ENCODE assay signal across 15 mouse cellular contexts in the genomic region with DNA sequence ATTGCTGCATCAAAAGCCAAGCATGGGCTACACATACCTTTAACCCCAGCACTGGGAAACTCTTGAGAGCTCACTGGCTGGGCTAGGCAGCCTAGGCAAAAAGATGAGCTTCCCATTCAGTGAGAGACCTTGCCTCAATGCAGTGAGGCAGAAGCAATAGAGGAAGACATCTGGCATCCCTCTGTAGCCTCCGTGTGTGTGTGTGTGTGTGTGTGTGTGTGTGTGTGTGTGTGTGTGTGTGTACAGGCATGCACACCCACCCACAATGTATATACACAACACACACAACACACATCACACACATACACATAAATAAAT.
DNase-seq lines count a peak whose midpoint lies in the region; ATAC-seq and TF ChIP-seq lines count a peak whose summit lies in the region.
"Had no signal": no experiment of that assay in that cellular context is flagged by ENCODE, and none has a peak within 500 bp of the region (broad histone marks: within the 10 kb centered on the region; RNA-seq: fewer than 3 reads in every experiment).

No protein-coding gene starts in this region.

- H3K4me2 ChIP-seq in forebrain, embryonic 11.5 days (ENCODE audit: low read depth, low read length, severe bottlenecking), result no peak overlapping the region
- H3K4me2 ChIP-seq in forebrain, postnatal 0 days (ENCODE audit: low read depth), result no peak overlapping the region
- H3K4me2 ChIP-seq in midbrain, embryonic 13.5 days (replicated peaks), result no peak overlapping the region
- no peak overlapping the region for H3K4me2 ChIP-seq in midbrain, embryonic 14.5 days (ENCODE audit: low read length)
- no peak overlapping the region for H3K4me2 ChIP-seq in embryonic facial prominence, embryonic 13.5 days
- no peak overlapping the region for H3K4me2 ChIP-seq in midbrain, embryonic 16.5 days (ENCODE audit: low read length)

- peaks cover 17% of the 10 kb centered on the region for H3K27me3 ChIP-seq in forebrain, embryonic 11.5 days (ENCODE audit: control insufficient read depth, insufficient read depth, low read length)
- no peaks in the 10 kb centered on the region; the same call in 1 of the 2 replicates for H3K27me3 ChIP-seq in forebrain, postnatal 0 days (ENCODE audit: insufficient read depth, low read length)
- H3K27me3 ChIP-seq in midbrain, embryonic 13.5 days, result peaks cover 68% of the 10 kb centered on the region
- H3K27me3 ChIP-seq in midbrain, embryonic 14.5 days (ENCODE audit: control insufficient read depth, insufficient read depth, low read length), result peaks cover 13% of the 10 kb centered on the region; the same call in 1 of the 2 replicates
- H3K27me3 ChIP-seq in embryonic facial prominence, embryonic 13.5 days, result no peaks in the 10 kb centered on the region
- no peaks in the 10 kb centered on the region for H3K27me3 ChIP-seq in midbrain, embryonic 16.5 days (ENCODE audit: control insufficient read depth, insufficient read depth, low read depth, low read length)
- H3K27me3 ChIP-seq: intestine, embryonic 15.5 days; liver, embryonic 15.5 days had no signal

- H3K9me3 ChIP-seq in forebrain, embryonic 11.5 days (ENCODE audit: control insufficient read depth, low read length), result no peaks in the 10 kb centered on the region
- H3K9me3 ChIP-seq in forebrain, postnatal 0 days (ENCODE audit: low read length), result no peaks in the 10 kb centered on the region; the same call in 1 of the 2 replicates
- H3K9me3 ChIP-seq in midbrain, embryonic 13.5 days, result peaks cover 4% of the 10 kb centered on the region; the same call in 1 of the 2 replicates
- peaks cover 3% of the 10 kb centered on the region; the same call in 1 of the 2 replicates for H3K9me3 ChIP-seq in midbrain, embryonic 14.5 days (ENCODE audit: control insufficient read depth, low read length)
- no peaks in the 10 kb centered on the region for H3K9me3 ChIP-seq in embryonic facial prominence, embryonic 13.5 days
- no peaks in the 10 kb centered on the region; the same call in 1 of the 2 replicates for H3K9me3 ChIP-seq in midbrain, embryonic 16.5 days (replicated peaks; ENCODE audit: control insufficient read depth, low read length, poor library complexity, severe bottlenecking)
- H3K9me3 ChIP-seq: intestine, embryonic 15.5 days; limb, embryonic 12.5 days; liver, embryonic 15.5 days had no signal

- WGBS in forebrain, embryonic 11.5 days, result 62% methylated on average over 1 of the region's 1 CpGs
- WGBS in forebrain, postnatal 0 days, result 31% methylated on average over 1 of the region's 1 CpGs
- 40% methylated on average over 1 of the region's 1 CpGs for WGBS in midbrain, embryonic 13.5 days
- whole genome bisulfite sequencing in midbrain, embryonic 14.5 days, result 62% methylated on average over 1 of the region's 1 CpGs
- 50% methylated on average over 1 of the region's 1 CpGs for WGBS in embryonic facial prominence, embryonic 13.5 days
- 80% methylated on average over 1 of the region's 1 CpGs for WGBS in midbrain, embryonic 16.5 days

- H3K36me3 ChIP-seq in forebrain, embryonic 11.5 days (ENCODE audit: control insufficient read depth, insufficient read depth, low read length), result no peaks in the 10 kb centered on the region
- no peaks in the 10 kb centered on the region for H3K36me3 ChIP-seq in forebrain, postnatal 0 days (ENCODE audit: insufficient read depth)
- H3K36me3 ChIP-seq in midbrain, embryonic 13.5 days, result no peaks in the 10 kb centered on the region
- no peaks in the 10 kb centered on the region for H3K36me3 ChIP-seq in midbrain, embryonic 14.5 days (ENCODE audit: control insufficient read depth, insufficient read depth, low read length)
- H3K36me3 ChIP-seq in embryonic facial prominence, embryonic 13.5 days, result no peaks in the 10 kb centered on the region
- H3K36me3 ChIP-seq in midbrain, embryonic 16.5 days (ENCODE audit: control insufficient read depth, insufficient read depth, low read length), result no peaks in the 10 kb centered on the region
- H3K36me3 ChIP-seq: heart, embryonic 13.5 days; intestine, embryonic 15.5 days; limb, embryonic 12.5 days; liver, embryonic 15.5 days had no signal

- 0 out of 2 replicates have a peak, but pooled peaks have one; percentile 24 for ATAC-seq in forebrain, embryonic 11.5 days (replicated peaks; ENCODE audit: low FRiP score)
- ATAC-seq in forebrain, postnatal 0 days, result no peak
- ATAC-seq in midbrain, embryonic 13.5 days, result peak; percentile 28; the same call in 1 of the 2 replicates
- no peak for ATAC-seq in midbrain, embryonic 14.5 days (ENCODE audit: low FRiP score, low TSS enrichment)
- no peak for ATAC-seq in embryonic facial prominence, embryonic 13.5 days (ENCODE audit: insufficient number of reproducible peaks, insufficient read depth, low FRiP score, low TSS enrichment, low read depth)
- ATAC-seq in midbrain, embryonic 16.5 days, result no peak; the same call in 1 of the 2 replicates
- ATAC-seq in frontal cortex, adult (ENCODE audit: low TSS enrichment), result no peak

- TF ChIP-seq CTCF in forebrain, postnatal 0 days (IDR thresholded peaks at IDR 0.05; ENCODE audit: low read depth), result no peak

- no peak for DNase-seq in forebrain, embryonic 11.5 days (ENCODE audit: low spot score)
- DNase-seq in forebrain, postnatal 0 days, result no peak
- no peak for DNase-seq in midbrain, embryonic 14.5 days
- DNase-seq in cerebellum, adult 8-10 months, result no peak
- DNase-seq: adrenal gland, adult 8-10 months; cerebellum, postnatal 14 days had no signal

- H3K4me1 ChIP-seq in forebrain, embryonic 11.5 days (replicated peaks; ENCODE audit: control insufficient read depth, insufficient read depth, low read length), result peaks cover 4% of the 10 kb centered on the region
- no peaks in the 10 kb centered on the region for H3K4me1 ChIP-seq in forebrain, postnatal 0 days (ENCODE audit: insufficient read depth)
- H3K4me1 ChIP-seq in midbrain, embryonic 13.5 days (replicated peaks), result peaks cover 13% of the 10 kb centered on the region
- peaks cover 13% of the 10 kb centered on the region for H3K4me1 ChIP-seq in midbrain, embryonic 14.5 days (ENCODE audit: control insufficient read depth, insufficient read depth, low read length)
- H3K4me1 ChIP-seq in embryonic facial prominence, embryonic 13.5 days, result peaks cover 32% of the 10 kb centered on the region
- peaks cover 7% of the 10 kb centered on the region for H3K4me1 ChIP-seq in midbrain, embryonic 16.5 days (ENCODE audit: control insufficient read depth, insufficient read depth, low read length)

- H3K27ac ChIP-seq in forebrain, embryonic 11.5 days (ENCODE audit: low read depth, low read length), result no peak overlapping the region
- no peak overlapping the region for H3K27ac ChIP-seq in forebrain, postnatal 0 days (ENCODE audit: low read depth, low read length)
- no peak overlapping the region for H3K27ac ChIP-seq in midbrain, embryonic 13.5 days
- no peak overlapping the region for H3K27ac ChIP-seq in midbrain, embryonic 14.5 days (replicated peaks; ENCODE audit: low read depth, low read length)
- 0 out of 2 replicates have a peak overlapping the region, but pooled peaks have one; percentile 33 for H3K27ac ChIP-seq in embryonic facial prominence, embryonic 13.5 days
- H3K27ac ChIP-seq in midbrain, embryonic 16.5 days (ENCODE audit: low read length), result 0 out of 2 replicates have a peak overlapping the region, but pooled peaks have one; percentile 40
- H3K27ac ChIP-seq: heart, embryonic 13.5 days; intestine, embryonic 15.5 days; layer of hippocampus, adult 2 months; liver, embryonic 15.5 days had no signal

- no peak overlapping the region for H3K4me3 ChIP-seq in forebrain, embryonic 11.5 days (ENCODE audit: low read depth, low read length)
- no peak overlapping the region for H3K4me3 ChIP-seq in forebrain, postnatal 0 days (ENCODE audit: low read depth, low read length)
- no peak overlapping the region for H3K4me3 ChIP-seq in midbrain, embryonic 13.5 days (replicated peaks)
- H3K4me3 ChIP-seq in midbrain, embryonic 14.5 days (replicated peaks; ENCODE audit: low read depth, low read length), result no peak overlapping the region
- no peak overlapping the region for H3K4me3 ChIP-seq in embryonic facial prominence, embryonic 13.5 days
- no peak overlapping the region for H3K4me3 ChIP-seq in midbrain, embryonic 16.5 days (ENCODE audit: low read depth, low read length)
- H3K4me3 ChIP-seq: layer of hippocampus, adult 2 months had no signal

- no peak overlapping the region for H3K9ac ChIP-seq in forebrain, embryonic 11.5 days (ENCODE audit: low read length)
- no peak overlapping the region for H3K9ac ChIP-seq in forebrain, postnatal 0 days
- no peak overlapping the region for H3K9ac ChIP-seq in midbrain, embryonic 13.5 days (replicated peaks)
- H3K9ac ChIP-seq in midbrain, embryonic 14.5 days (replicated peaks; ENCODE audit: low read length), result no peak overlapping the region
- no peak overlapping the region for H3K9ac ChIP-seq in embryonic facial prominence, embryonic 13.5 days
- no peak overlapping the region for H3K9ac ChIP-seq in midbrain, embryonic 16.5 days (ENCODE audit: low read depth, low read length)
- H3K9ac ChIP-seq: limb, embryonic 12.5 days; liver, embryonic 15.5 days had no signal

Comparison
In these comparisons a context has a peak if more than half of its experiments do, and no peak if none do; other contexts are left out.
1. ATAC-seq: peak in forebrain, embryonic 11.5 days (single experiment) and midbrain, embryonic 13.5 days (single experiment); none in forebrain, postnatal 0 days (single experiment), midbrain, embryonic 14.5 days (single experiment), embryonic facial prominence, embryonic 13.5 days (single experiment), midbrain, embryonic 16.5 days (single experiment) and frontal cortex, adult (single experiment).
2. H3K27ac ChIP-seq: peak in embryonic facial prominence, embryonic 13.5 days (single experiment) and midbrain, embryonic 16.5 days (single experiment); none in forebrain, embryonic 11.5 days (single experiment), forebrain, postnatal 0 days (single experiment), midbrain, embryonic 13.5 days (single experiment) and midbrain, embryonic 14.5 days (single experiment).